Mouse (Mus musculus): Measurements from ENCODE around the gene Dap3. TPM values are rescaled to one million over a fixed set of nuclear protein-coding genes. Genes with fewer than 3 reads are reported as not detected.
"Not testable (repeated sequence)": the region's sequence is repeated elsewhere in the genome, so short reads cannot be mapped to it uniquely, and the experiment has no call there.

Dap3 gene
- polyA plus RNA-seq, 1 experiment from 2014 or later, result 95.9 TPM

GRCm38 (mm10) chr3:88905209-88905608 is 45.8 kb downstream of the Dap3 start:
- 85% methylated on average over 6 of the region's 6 CpGs for WGBS
- H3K27me3 ChIP-seq (replicated peaks; ENCODE audit: control insufficient read depth, insufficient read depth, low read length), result no peaks in the 10 kb centered on the region
- H3K9ac ChIP-seq (ENCODE audit: low read depth, low read length), result no peak overlapping the region
- H3K4me1 ChIP-seq (replicated peaks; ENCODE audit: control insufficient read depth, insufficient read depth, low read length), result no peaks in the 10 kb centered on the region
- H3K36me3 ChIP-seq (ENCODE audit: control insufficient read depth, insufficient read depth), result peaks cover 90% of the 10 kb centered on the region
- TF ChIP-seq CTCF (IDR thresholded peaks at IDR 0.05; ENCODE audit: low read depth), result no peak
- H3K4me2 ChIP-seq (replicated peaks; ENCODE audit: low read depth), result no peak overlapping the region
- no peak overlapping the region for H3K4me3 ChIP-seq (ENCODE audit: low read depth, low read length)
- no peak overlapping the region for H3K27ac ChIP-seq (ENCODE audit: low read depth, low read length)
- ATAC-seq, result no peak
- no peaks in the 10 kb centered on the region for H3K9me3 ChIP-seq (ENCODE audit: control insufficient read depth)

- WGBS, result 86% methylated on average over 3 of the region's 3 CpGs
- Histone ChIP-seq H3K4me1 (replicated peaks; ENCODE audit: control insufficient read depth, insufficient read depth, low read length) (no peaks in the 10 kb centered on the region), H3K4me2 (replicated peaks; ENCODE audit: low read depth) (no peak overlapping the region), H3K9me3 (ENCODE audit: control insufficient read depth) (no peaks in the 10 kb centered on the region), H3K27ac (ENCODE audit: low read depth, low read length) (no peak overlapping the region), H3K4me3 (ENCODE audit: low read depth, low read length) (no peak overlapping the region), H3K27me3 (replicated peaks; ENCODE audit: control insufficient read depth, insufficient read depth, low read length) (no peaks in the 10 kb centered on the region), H3K36me3 (ENCODE audit: control insufficient read depth, insufficient read depth) (peaks cover 86% of the 10 kb centered on the region), H3K9ac (ENCODE audit: low read depth, low read length) (no peak overlapping the region)
- no peak for ATAC-seq
- TF ChIP-seq CTCF (IDR thresholded peaks at IDR 0.05; ENCODE audit: low read depth), result no peak
Measured at GRCm38 (mm10) chr3:88904803-88905202, 46.2 kb downstream of the Dap3 start.

GRCm38 (mm10) chr3:88893011-88893410 is 58.0 kb downstream of the Dap3 start:
- H3K27ac ChIP-seq (ENCODE audit: low read depth, low read length); H3K4me1 ChIP-seq (replicated peaks; ENCODE audit: control insufficient read depth, insufficient read depth, low read length); H3K27me3 ChIP-seq (replicated peaks; ENCODE audit: control insufficient read depth, insufficient read depth, low read length); H3K9me3 ChIP-seq (ENCODE audit: control insufficient read depth); H3K4me2 ChIP-seq (replicated peaks; ENCODE audit: low read depth); H3K4me3 ChIP-seq (ENCODE audit: low read depth, low read length); H3K9ac ChIP-seq (ENCODE audit: low read depth, low read length); ATAC-seq: not testable (repeated sequence)
- H3K36me3 ChIP-seq (ENCODE audit: control insufficient read depth, insufficient read depth), result peaks cover 16% of the 10 kb centered on the region
- 94% methylated on average over 7 of the region's 7 CpGs for WGBS

GRCm38 (mm10) chr3:88882536-88882935 is 68.4 kb downstream of the Dap3 start:
- not testable (repeated sequence) for H3K4me2 ChIP-seq (replicated peaks; ENCODE audit: low read depth); H3K36me3 ChIP-seq (ENCODE audit: control insufficient read depth, insufficient read depth); H3K4me1 ChIP-seq (replicated peaks; ENCODE audit: control insufficient read depth, insufficient read depth, low read length); H3K9ac ChIP-seq (ENCODE audit: low read depth, low read length); H3K27me3 ChIP-seq (replicated peaks; ENCODE audit: control insufficient read depth, insufficient read depth, low read length); H3K27ac ChIP-seq (ENCODE audit: low read depth, low read length); H3K4me3 ChIP-seq (ENCODE audit: low read depth, low read length); H3K9me3 ChIP-seq (ENCODE audit: control insufficient read depth)
- ATAC-seq, result 0 out of 2 replicates have a peak, but pooled peaks have one; percentile 31
- 71% methylated on average over 3 of the region's 4 CpGs for WGBS

Other genes starting within 250 kb of the Dap3 start
- gene Rit1, start 234.3 kb downstream of the Dap3 start, polyA plus RNA-seq (2015; fragmentation: Nextera tagmentation; extraction: Ambion mirVana), result 48.8 and 50.2 TPM in 2 replicates
- gene Syt11, start 176.0 kb downstream of the Dap3 start, polyA plus RNA-seq (2015; fragmentation: Nextera tagmentation; extraction: Ambion mirVana), result 8.6 and 10.1 TPM in 2 replicates
- 3.3 and 3.7 TPM in 2 replicates for gene Gon4l, start 116.0 kb downstream of the Dap3 start, polyA plus RNA-seq (2015; fragmentation: Nextera tagmentation; extraction: Ambion mirVana)
- gene Msto1, start 37.2 kb downstream of the Dap3 start, polyA plus RNA-seq (2015; fragmentation: Nextera tagmentation; extraction: Ambion mirVana), result 20.7 and 22.4 TPM in 2 replicates
- gene Ash1l, start 559 bp downstream of the Dap3 start, polyA plus RNA-seq (2015; fragmentation: Nextera tagmentation; extraction: Ambion mirVana), result 7.4 and 9.0 TPM in 2 replicates
- gene Rusc1, start 142.1 kb upstream of the Dap3 start, polyA plus RNA-seq (2015; fragmentation: Nextera tagmentation; extraction: Ambion mirVana), result 29.0 and 32.5 TPM in 2 replicates
- gene Gm43738, start 149.9 kb upstream of the Dap3 start, polyA plus RNA-seq (2015; fragmentation: Nextera tagmentation; extraction: Ambion mirVana), result not detected in 2 replicates
- 138 and 154 TPM in 2 replicates for gene Fdps, start 150.8 kb upstream of the Dap3 start, polyA plus RNA-seq (2015; fragmentation: Nextera tagmentation; extraction: Ambion mirVana)
- 91.8 and 103 TPM in 2 replicates for gene Pklr, start 185.0 kb upstream of the Dap3 start, polyA plus RNA-seq (2015; fragmentation: Nextera tagmentation; extraction: Ambion mirVana)
- 1.1 TPM in 2 replicates for gene Hcn3, start 209.0 kb upstream of the Dap3 start, polyA plus RNA-seq (2015; fragmentation: Nextera tagmentation; extraction: Ambion mirVana)
- 8.5 and 8.6 TPM in 2 replicates for gene Clk2, start 213.6 kb upstream of the Dap3 start, polyA plus RNA-seq (2015; fragmentation: Nextera tagmentation; extraction: Ambion mirVana)
- 80.5 and 86.3 TPM in 2 replicates for gene Scamp3, start 226.3 kb upstream of the Dap3 start, polyA plus RNA-seq (2015; fragmentation: Nextera tagmentation; extraction: Ambion mirVana)
- 4.9 and 5.9 TPM in 2 replicates for gene Fam189b, start 232.0 kb upstream of the Dap3 start, polyA plus RNA-seq (2015; fragmentation: Nextera tagmentation; extraction: Ambion mirVana)